Mouse (Mus musculus) liver, adult 2 months (tissue): ENCODE measurements around the gene Fbxl21. TPM values are rescaled to one million over a fixed set of nuclear protein-coding genes. Genes with fewer than 3 reads are reported as not detected.

Experiments
- DNase-seq: peaks from one replicate; pipeline ENCODE4 v3.0.0-alpha.2; 2011; ENCODE audit warnings: low read depth, low spot score; ENCODE audit errors: extremely low read depth
- H3K27ac ChIP-seq: fragments of 200-500 bp; replicated peaks from 2 replicates; pipeline ENCODE4 v1.5.1; 2012; ENCODE audit warnings: low read depth, mild to moderate bottlenecking, control low read depth, inconsistent platforms, low read length; ENCODE audit not compliant: insufficient read depth
- H3K27me3 ChIP-seq: fragments of 200-500 bp; 2 replicates; pipeline ENCODE4 v1.6.1; 2012; ENCODE audit warnings: mild to moderate bottlenecking, moderate library complexity, low read length, inconsistent platforms; ENCODE audit not compliant: control insufficient read depth, insufficient read depth
- H3K36me3 ChIP-seq: fragments of 200-500 bp; 2 replicates; pipeline ENCODE4 v1.6.1; 2012; ENCODE audit warnings: low read length, inconsistent platforms; ENCODE audit not compliant: control insufficient read depth, insufficient read depth
- H3K4me1 ChIP-seq: fragments of 200-500 bp; 2 replicates; pipeline ENCODE4 v1.6.1; 2011; ENCODE audit warnings: low read length; ENCODE audit not compliant: control insufficient read depth, insufficient read depth
- H3K4me3 ChIP-seq: fragments of 200-500 bp; 2 replicates; pipeline ENCODE4 v1.5.1; 2011; ENCODE audit warnings: low read depth, mild to moderate bottlenecking, control low read depth, low read length, moderate library complexity; ENCODE audit not compliant: insufficient read depth
- H3K79me2 ChIP-seq: fragments of 200-500 bp; 2 replicates; pipeline ENCODE4 v1.6.1; 2012; ENCODE audit warnings: inconsistent platforms, mild to moderate bottlenecking, low read length, moderate library complexity; ENCODE audit not compliant: control insufficient read depth, insufficient read depth
- H3K9ac ChIP-seq: fragments of 200-500 bp; 2 replicates; pipeline ENCODE4 v1.6.1; 2012; ENCODE audit warnings: low read depth, mild to moderate bottlenecking, control low read depth, inconsistent platforms, low read length
- CTCF ChIP-seq: fragments of 200-500 bp; IDR thresholded peaks from 2 replicates; pipeline ENCODE4 v1.5.1; 2011; ENCODE audit warnings: low read depth, low read length, control low read depth
- POLR2A ChIP-seq: fragments of 200-500 bp; IDR thresholded peaks from 2 replicates; pipeline ENCODE4 v1.6.1; 2011; ENCODE audit warnings: low read length, control low read depth; ENCODE audit not compliant: insufficient read depth; ENCODE audit errors: extremely low read depth
- WGBS: fragments of 180-500 bp; shearing (Covaris S2); methylation state at CpG from one replicate; pipeline ENCODE4 v1.1.7; 2018; 5-methylcytosine and 5-hydroxymethylcytosine counted together
- polyA plus RNA-seq: library from polyadenylated mRNA; depleted of rRNA; stranded (reverse); fragments of >200 nt; gene quantifications from 2 replicates; pipeline ENCODE4 v1.2.3, GENCODE M21; 2012
- total RNA-seq: library from RNA; depleted of rRNA; stranded (reverse); fragments of >200 nt; gene quantifications from 2 replicates; pipeline ENCODE4 v1.2.3, GENCODE M21; 2014

The Fbxl21 gene
- total and polyA plus RNA-seq, 2 experiments = 2.4 to 2.8 TPM

GRCm38 (mm10) chr13:56571645-56572044 is 49.4 kb downstream of the Fbxl21 start:
- DNase-seq = peak; percentile 92
- Histone ChIP-seq H3K79me2 (no peaks in the 10 kb centered on the region), H3K4me1 (peaks cover 12% of the 10 kb centered on the region), H3K9ac (no peak overlapping the region), H3K36me3 (no peaks in the 10 kb centered on the region), H3K4me3 (no peak overlapping the region), H3K27me3 (no peaks in the 10 kb centered on the region), H3K27ac (no peak overlapping the region)
- no peak for TF ChIP-seq CTCF
- TF ChIP-seq POLR2A = no peak
- WGBS = 31% methylated on average over 8 of the region's 8 CpGs

- no peak overlapping the region for H3K27ac ChIP-seq
- no peaks in the 10 kb centered on the region for H3K27me3 ChIP-seq
- no peak overlapping the region for H3K4me3 ChIP-seq
- H3K4me1 ChIP-seq = peaks cover 12% of the 10 kb centered on the region
- TF ChIP-seq POLR2A = no peak
- no peak for TF ChIP-seq CTCF
- H3K36me3 ChIP-seq = no peaks in the 10 kb centered on the region
- H3K79me2 ChIP-seq = no peaks in the 10 kb centered on the region
- no peak for DNase-seq
- no peak overlapping the region for H3K9ac ChIP-seq
- WGBS = 89% methylated on average over 4 of the region's 4 CpGs
These were observed 52.8 kb downstream of the Fbxl21 start for GRCm38 (mm10) chr13:56575074-56575473.

GRCm38 (mm10) chr13:56575701-56576321 is 53.5 kb downstream of the Fbxl21 start:
- DNase-seq = peak; percentile 48
- no peaks in the 10 kb centered on the region for H3K36me3 ChIP-seq
- WGBS = 66% methylated on average over 12 of the region's 12 CpGs
- H3K27me3 ChIP-seq = no peaks in the 10 kb centered on the region
- H3K27ac ChIP-seq = no peak overlapping the region
- no peaks in the 10 kb centered on the region for H3K79me2 ChIP-seq
- peaks cover 12% of the 10 kb centered on the region for H3K4me1 ChIP-seq
- TF ChIP-seq POLR2A = no peak
- TF ChIP-seq CTCF = peak; percentile 97
- no peak overlapping the region for H3K4me3 ChIP-seq
- no peak overlapping the region for H3K9ac ChIP-seq

GRCm38 (mm10) chr13:56578097-56578496 is 55.8 kb downstream of the Fbxl21 start:
- Histone ChIP-seq H3K27ac (no peak overlapping the region), H3K79me2 (no peaks in the 10 kb centered on the region), H3K36me3 (no peaks in the 10 kb centered on the region), H3K27me3 (no peaks in the 10 kb centered on the region), H3K9ac (no peak overlapping the region), H3K4me3 (no peak overlapping the region), H3K4me1 (peaks cover 2% of the 10 kb centered on the region)
- 89% methylated on average over 5 of the region's 5 CpGs for WGBS
- no peak for TF ChIP-seq CTCF
- TF ChIP-seq POLR2A = no peak
- DNase-seq = no peak

GRCm38 (mm10) chr13:56580450-56580849 is 58.2 kb downstream of the Fbxl21 start:
- no peak for TF ChIP-seq POLR2A
- Histone ChIP-seq H3K9ac (no peak overlapping the region), H3K4me3 (no peak overlapping the region), H3K4me1 (peaks cover 2% of the 10 kb centered on the region), H3K36me3 (no peaks in the 10 kb centered on the region), H3K27me3 (no peaks in the 10 kb centered on the region), H3K27ac (no peak overlapping the region), H3K79me2 (no peaks in the 10 kb centered on the region)
- 93% methylated on average over 5 of the region's 5 CpGs for WGBS
- DNase-seq = no peak

GRCm38 (mm10) chr13:56581512-56581911 is 59.2 kb downstream of the Fbxl21 start:
- H3K79me2 ChIP-seq = no peaks in the 10 kb centered on the region
- no peaks in the 10 kb centered on the region for H3K4me1 ChIP-seq
- TF ChIP-seq POLR2A = no peak
- TF ChIP-seq CTCF = no peak
- no peaks in the 10 kb centered on the region for H3K36me3 ChIP-seq
- WGBS = 85% methylated on average over 3 of the region's 3 CpGs
- H3K27me3 ChIP-seq = no peaks in the 10 kb centered on the region
- H3K9ac ChIP-seq = no peak overlapping the region
- H3K4me3 ChIP-seq = no peak overlapping the region
- no peak for DNase-seq
- H3K27ac ChIP-seq = no peak overlapping the region
